Mouse (Mus musculus) CH12.LX (cell line): Measurements from ENCODE around the gene Gpr108. TPM values are rescaled to one million over a fixed set of nuclear protein-coding genes. Genes with fewer than 3 reads are reported as not detected.

Experiments used
- DNase-seq: peaks from one replicate; pipeline ENCODE4 v3.0.0-alpha.2; 2013; ENCODE audit errors: extremely low read depth
- H3K27ac ChIP-seq: 2 replicates; pipeline ENCODE4 v1.5.1; 2012; ENCODE audit warnings: low read depth, mild to moderate bottlenecking, control low read depth, moderate library complexity; ENCODE audit not compliant: insufficient read depth
- H3K27me3 ChIP-seq: replicated peaks from 2 replicates; pipeline ENCODE3; 2012; ENCODE audit warnings: inconsistent platforms
- H3K36me3 ChIP-seq, 2 experiments: replicated peaks in 1 of 2; 2 replicates each; pipeline versions ENCODE3 to v1.6.1; 2012; ENCODE audit warnings: inconsistent platforms in 1 of 2, low read length in 1 of 2, mild to moderate bottlenecking in 1 of 2, mixed read lengths in 1 of 2, moderate library complexity in 1 of 2; ENCODE audit not compliant: control insufficient read depth in 1 of 2, insufficient read depth in 1 of 2
- H3K4me1 ChIP-seq, 2 experiments: 2 replicates each; pipeline ENCODE4 v1.6.1; 2012; ENCODE audit warnings: inconsistent platforms in 1 of 2, moderate library complexity in 1 of 2; ENCODE audit not compliant: insufficient read depth in 2 of 2, control insufficient read depth in 1 of 2
- H3K4me2 ChIP-seq: 2 replicates; pipeline ENCODE4 v1.6.1; 2012; ENCODE audit warnings: low read depth, mild to moderate bottlenecking, control low read depth; ENCODE audit not compliant: poor library complexity, insufficient read depth, severe bottlenecking
- H3K4me3 ChIP-seq, 3 experiments: fragments of 150-350 bp in 1 of 3; sonication (generic) in 1 of 3; replicated peaks in 1 of 3; 2 replicates each; pipeline versions ENCODE3 to v1.5.1; 2011 to 2012; ENCODE audit warnings: low read depth in 2 of 3, low read length in 2 of 3, mild to moderate bottlenecking in 2 of 3, moderate library complexity in 2 of 3, control low read depth in 1 of 3, improper control_type of control experiment in 1 of 3, inconsistent platforms in 1 of 3, mixed read lengths in 1 of 3; ENCODE audit not compliant: poor library complexity in 1 of 3
- H3K79me2 ChIP-seq: replicated peaks from 2 replicates; pipeline ENCODE4 v1.6.1; 2012; ENCODE audit warnings: mild to moderate bottlenecking, moderate library complexity; ENCODE audit not compliant: control insufficient read depth, poor library complexity, insufficient read depth, severe bottlenecking; ENCODE audit errors: extremely low read depth
- H3K9ac ChIP-seq: 2 replicates; pipeline ENCODE4 v1.6.1; 2012; ENCODE audit warnings: low read depth, mild to moderate bottlenecking, control low read depth, moderate library complexity; ENCODE audit not compliant: insufficient read depth
- H3K9me3 ChIP-seq: replicated peaks from 2 replicates; pipeline ENCODE3; 2012; ENCODE audit warnings: low read length, inconsistent platforms, mixed read lengths
- CHD1 ChIP-seq: IDR thresholded peaks from 2 replicates; pipeline ENCODE4 v1.6.1; 2012; ENCODE audit warnings: low read depth, low read length, improper control_type of control experiment, inconsistent platforms
- E2F4 ChIP-seq: IDR thresholded peaks from 2 replicates; pipeline ENCODE4 v1.6.1; 2011; ENCODE audit warnings: low read depth, low read length, improper control_type of control experiment; ENCODE audit not compliant: insufficient replicate concordance
- ELF1 ChIP-seq: IDR thresholded peaks from 2 replicates; pipeline ENCODE4 v1.6.1; 2014; ENCODE audit warnings: low read depth, mild to moderate bottlenecking, inconsistent platforms, low read length, improper control_type of control experiment
- GABPA ChIP-seq: IDR thresholded peaks from 2 replicates; pipeline ENCODE4 v1.6.1; 2012; ENCODE audit warnings: low read depth, low read length, improper control_type of control experiment, inconsistent platforms; ENCODE audit not compliant: insufficient replicate concordance
- JUN ChIP-seq: IDR thresholded peaks from 2 replicates; pipeline ENCODE4 v1.6.1; 2011; ENCODE audit warnings: low read depth, mild to moderate bottlenecking, low read length, improper control_type of control experiment, moderate library complexity; ENCODE audit not compliant: insufficient read depth
- JUND ChIP-seq: conservative IDR thresholded peaks from 2 replicates; pipeline ENCODE4 v1.6.1; 2011; ENCODE audit warnings: low read depth, low read length, improper control_type of control experiment
- NRF1 ChIP-seq: IDR thresholded peaks from 2 replicates; pipeline ENCODE4 v1.6.1; 2014; ENCODE audit warnings: low read depth, mild to moderate bottlenecking, inconsistent platforms, low read length, improper control_type of control experiment, moderate library complexity
- PAX5 ChIP-seq: IDR thresholded peaks from 2 replicates; pipeline ENCODE4 v1.6.1; 2012; ENCODE audit warnings: low read length, inconsistent platforms, mixed read lengths
- POLR2A ChIP-seq: IDR thresholded peaks from 2 replicates; pipeline ENCODE4 v1.6.1; 2011; ENCODE audit warnings: low read depth, mild to moderate bottlenecking, improper control_type of control experiment, low read length
- POLR2AphosphoS2 ChIP-seq: IDR thresholded peaks from 2 replicates; pipeline ENCODE4 v1.6.1; 2011; ENCODE audit warnings: low read depth, low read length, improper control_type of control experiment
- RAD21 ChIP-seq: IDR thresholded peaks from 2 replicates; pipeline ENCODE4 v1.6.1; 2011; ENCODE audit warnings: low read depth, mild to moderate bottlenecking, low read length, improper control_type of control experiment, moderate library complexity
- RCOR1 ChIP-seq: conservative IDR thresholded peaks from 2 replicates; pipeline ENCODE4 v1.6.1; 2012; ENCODE audit warnings: low read depth, mild to moderate bottlenecking, inconsistent platforms, low read length, improper control_type of control experiment
- SMC3 ChIP-seq: IDR thresholded peaks from 2 replicates; pipeline ENCODE4 v1.6.1; 2011; ENCODE audit warnings: low read depth, low read length, improper control_type of control experiment
- TCF12 ChIP-seq: IDR thresholded peaks from 2 replicates; pipeline ENCODE4 v1.6.1; 2014; ENCODE audit warnings: low read depth, mild to moderate bottlenecking, inconsistent platforms, low read length, improper control_type of control experiment
- UBTF ChIP-seq: IDR thresholded peaks from 2 replicates; pipeline ENCODE4 v1.6.1; 2012; ENCODE audit warnings: low read depth, mild to moderate bottlenecking, inconsistent platforms, low read length, improper control_type of control experiment, moderate library complexity
- USF1 ChIP-seq: IDR thresholded peaks from 2 replicates; pipeline ENCODE4 v1.6.1; 2014; ENCODE audit warnings: low read depth, mild to moderate bottlenecking, inconsistent platforms, low read length, improper control_type of control experiment
- USF2 ChIP-seq: conservative IDR thresholded peaks from 2 replicates; pipeline ENCODE4 v1.6.1; 2011; ENCODE audit warnings: low read depth, low read length, improper control_type of control experiment
- ZC3H11A ChIP-seq: IDR thresholded peaks from 2 replicates; pipeline ENCODE4 v1.6.1; 2012; ENCODE audit warnings: low read depth, mild to moderate bottlenecking, inconsistent platforms, low read length, improper control_type of control experiment
- ZKSCAN1 ChIP-seq: IDR thresholded peaks from 2 replicates; pipeline ENCODE4 v1.6.1; 2012; ENCODE audit warnings: low read depth, inconsistent platforms, low read length, improper control_type of control experiment, borderline replicate concordance
- ZNF384 ChIP-seq: IDR thresholded peaks from 2 replicates; pipeline ENCODE4 v1.6.1; 2012; ENCODE audit warnings: low read depth, low read length, improper control_type of control experiment, inconsistent platforms
- dilution Hi-C: fragments of 300-500 bp; cut with MboI; formaldehyde crosslinking; loops from 2 replicates; pipeline ENCODE4 v1.14.3; 2020; ENCODE audit warnings: low sequenced_read_pairs; ENCODE audit not compliant: extremely low pct_unique_long_range_greater_than_20kb, extremely low pct_ligation_motif_present
- in situ Hi-C: fragments of 300-500 bp; cut with MboI; formaldehyde crosslinking; loops from 3 replicates; pipeline ENCODE4 v1.14.3; 2019; ENCODE audit warnings: low sequenced_read_pairs, low pct_ligation_motif_present, low pct_unique_long_range_greater_than_20kb, mixed read lengths
- polyA plus RNA-seq: library from polyadenylated mRNA; unstranded; fragments of >175 nt; gene quantifications from 2 replicates; pipeline ENCODE4 v1.2.1, GENCODE M21; 2012; ENCODE audit warnings: low read depth; ENCODE audit not compliant: insufficient read length
- total RNA-seq, 2 experiments: library from RNA; depleted of rRNA; stranded (reverse); fragments of 300-350 nt in 1 of 2; fragments of >200 nt in 1 of 2; gene quantifications; 2 replicates each; pipeline ENCODE4 v1.2.3; 2012 to 2014

Gpr108 gene
- total and polyA plus RNA-seq, 3 experiments, result 20.2 to 32.0 (median 25.0) TPM

- TF ChIP-seq POLR2A (no peak), JUND (no peak), UBTF (no peak), GABPA (no peak), TCF12 (no peak), ELF1 (no peak), NRF1 (no peak), RCOR1 (no peak), E2F4 (no peak), PAX5 (no peak), JUN (no peak)
Observed at GRCm38 (mm10) chr17:57246663-57247392, 1.4 kb downstream of the Gpr108 start (continued).

GRCm38 (mm10) chr17:57245311-57245929, 2.8 kb downstream of the Gpr108 start:
- no peak overlapping the region for H3K4me2 ChIP-seq
- DNase-seq, result no peak
- H3K27me3 ChIP-seq, result no peaks in the 10 kb centered on the region
- H3K4me3 ChIP-seq, result no peak overlapping the region
- dilution Hi-C loops, result no loop called here
- TF ChIP-seq ZKSCAN1, result no peak
- TF ChIP-seq CHD1, result no peak
- TF ChIP-seq USF1, result no peak
- TF ChIP-seq ZNF384, result no peak
- H3K36me3 ChIP-seq, result peaks cover 35 to 45% of the 10 kb centered on the region in 2 experiments
- H3K9me3 ChIP-seq, result no peaks in the 10 kb centered on the region
- H3K79me2 ChIP-seq, result no peaks in the 10 kb centered on the region; the same call in 1 of the 2 replicates
- peaks cover 13 to 25% of the 10 kb centered on the region in 2 experiments for H3K4me1 ChIP-seq
- H3K27ac ChIP-seq, result no peak overlapping the region
- in situ Hi-C loops, result loop anchor here (10.0 kb wide), 1 partner anchor 89 kb away; no protein-coding TSS in a partner anchor
- H3K9ac ChIP-seq, result no peak overlapping the region

- Histone ChIP-seq H3K9ac (no peak overlapping the region), H3K4me3 (no peak overlapping the region), H3K79me2 (no peaks in the 10 kb centered on the region; the same call in 1 of the 2 replicates), H3K36me3 (peaks cover 35 to 45% of the 10 kb centered on the region in 2 experiments), H3K4me2 (no peak overlapping the region), H3K27ac (no peak overlapping the region), H3K27me3 (no peaks in the 10 kb centered on the region), H3K4me1 (peaks cover 10 to 19% of the 10 kb centered on the region in 2 experiments), H3K9me3 (no peaks in the 10 kb centered on the region)
- no peak for TF ChIP-seq ZC3H11A
- no peak for TF ChIP-seq USF2
- TF ChIP-seq SMC3, result no peak
- TF ChIP-seq RAD21, result no peak
- TF ChIP-seq POLR2AphosphoS2, result no peak
- dilution Hi-C loops (no loop called here), in situ Hi-C loops (loop anchor here (10.0 kb wide), 1 partner anchor 91 kb away; no protein-coding TSS in a partner anchor)
- no peak for DNase-seq
Observed at GRCm38 (mm10) chr17:57243650-57244370, 4.4 kb downstream of the Gpr108 start.
